Mouse (Mus musculus) left cerebral cortex, postnatal 14 days (tissue): Measurements from ENCODE around the gene Hyou1. TPM values are rescaled to one million over a fixed set of nuclear protein-coding genes. Genes with fewer than 3 reads are reported as not detected.
A peak's percentile ranks its signal among the peaks of the same experiment; 100 is the strongest.
"Not testable (repeated sequence)": the region's sequence is repeated elsewhere in the genome, so short reads cannot be mapped to it uniquely, and the experiment has no call there.

Experiments
- DNase-seq, 2 experiments: peaks; one replicate each; pipeline ENCODE4 v3.0.0; 2021 to 2022; ENCODE audit warnings: low spot score in 2 of 2, mixed read lengths in 1 of 2
- intact Hi-C: fragments of 180-260 bp; cut with DNase I; formaldehyde crosslinking; loops from one replicate; pipeline ENCODE4 v1.15.1; 2025
- total RNA-seq, 2 experiments: library from RNA; stranded (reverse); gene quantifications; 2 replicates each; pipeline ENCODE4 v1.2.3; 2021

The Hyou1 gene
- total RNA-seq, 2 experiments from 2014 or later: 100 to 101 TPM

- peak in 1 of 2 experiments; percentile 43 for DNase-seq
- intact Hi-C loops: loop anchor here (10.0 kb wide), 1 partner anchor 273 kb away; no protein-coding TSS in a partner anchor
Measured at GRCm38 (mm10) chr9:44398087-44398486, 18.8 kb downstream of the Hyou1 start.

GRCm38 (mm10) chr9:44398551-44398950 is 19.3 kb downstream of the Hyou1 start:
- intact Hi-C loops: loop anchor here (10.0 kb wide), 1 partner anchor 274 kb away; no protein-coding TSS in a partner anchor
- DNase-seq: no peak

GRCm38 (mm10) chr9:44399114-44399794 is 20.0 kb downstream of the Hyou1 start:
- no peak for DNase-seq

GRCm38 (mm10) chr9:44399795-44400114 is 20.5 kb downstream of the Hyou1 start:
- intact Hi-C loops: loop anchor here (10.0 kb wide), 1 partner anchor 275 kb away; no protein-coding TSS in a partner anchor
- no peak for DNase-seq

More at GRCm38 (mm10) chr9:44399114-44399794, 20.0 kb downstream of the Hyou1 start:
- intact Hi-C loops: loop anchor here (10.0 kb wide), 1 partner anchor 274 kb away; no protein-coding TSS in a partner anchor

- no peak for DNase-seq
- intact Hi-C loops: no loop called here
Measured at GRCm38 (mm10) chr9:44401081-44401480, 21.8 kb downstream of the Hyou1 start.

GRCm38 (mm10) chr9:44405011-44405410 is 25.7 kb downstream of the Hyou1 start:
- no peak for DNase-seq
- intact Hi-C loops: no loop called here

- intact Hi-C loops: no loop called here
- peak; percentile 90 to 94 for DNase-seq
Measured at GRCm38 (mm10) chr9:44406906-44407751, 27.8 kb downstream of the Hyou1 start, which contains the start of the genes Rps25 and Trappc4. TSS of gene Rps25 (plus strand) at chr9:44407139. TSS of gene Trappc4 (minus strand) at chr9:44407600.

GRCm38 (mm10) chr9:44407752-44408097 is 28.4 kb downstream of the Hyou1 start:
- DNase-seq: no peak
- intact Hi-C loops: no loop called here

GRCm38 (mm10) chr9:44408693-44409092 is 29.4 kb downstream of the Hyou1 start:
- DNase-seq, intact Hi-C loops: not testable (repeated sequence)

GRCm38 (mm10) chr9:44410647-44411336 is 31.5 kb downstream of the Hyou1 start:
- intact Hi-C loops: no loop called here
- DNase-seq: no peak

- DNase-seq: no peak
Measured at GRCm38 (mm10) chr9:44411601-44412130, 32.4 kb downstream of the Hyou1 start.

GRCm38 (mm10) chr9:44412306-44412705 is 33.0 kb downstream of the Hyou1 start:
- no peak for DNase-seq
- intact Hi-C loops: no loop called here

More at GRCm38 (mm10) chr9:44411601-44412130, 32.4 kb downstream of the Hyou1 start:
- intact Hi-C loops: no loop called here

GRCm38 (mm10) chr9:44412781-44413180 is 33.5 kb downstream of the Hyou1 start:
- no peak for DNase-seq
- intact Hi-C loops: no loop called here

- intact Hi-C loops: no loop called here
Measured at GRCm38 (mm10) chr9:44417156-44417891, 38.0 kb downstream of the Hyou1 start.

GRCm38 (mm10) chr9:44417892-44418363 is 38.6 kb downstream of the Hyou1 start:
- DNase-seq: peak; percentile 95 to 96
- intact Hi-C loops: no loop called here

More at GRCm38 (mm10) chr9:44417156-44417891, 38.0 kb downstream of the Hyou1 start:
- no peak for DNase-seq

- DNase-seq: no peak
- intact Hi-C loops: no loop called here
Measured at GRCm38 (mm10) chr9:44418519-44419385, 39.5 kb downstream of the Hyou1 start, which contains the start of gene Ccdc84. TSS of gene Ccdc84 (minus strand) at chr9:44418569.

- intact Hi-C loops, DNase-seq: not testable (repeated sequence)
Measured at GRCm38 (mm10) chr9:44419730-44420129, 40.4 kb downstream of the Hyou1 start.
